Comparison of ENCODE assay signal across 21 mouse cellular contexts in genomic region chr17:83914603-83915002, GRCm38 (mm10).
A peak's percentile ranks its signal among the peaks of the same experiment; 100 is the strongest.
DNase-seq lines count a peak whose midpoint lies in the region; ATAC-seq and TF ChIP-seq lines count a peak whose summit lies in the region.
"Had no signal": no experiment of that assay in that cellular context is flagged by ENCODE, and none has a peak within 500 bp of the region (broad histone marks: within the 10 kb centered on the region; RNA-seq: fewer than 3 reads in every experiment).

No protein-coding gene starts in this region.

- WGBS in heart, adult 2 months, result 85% methylated on average over 1 of the region's 1 CpGs
- WGBS in embryonic facial prominence, embryonic 13.5 days, result 77% methylated on average over 1 of the region's 1 CpGs
- WGBS in limb, embryonic 13.5 days, result 86% methylated on average over 1 of the region's 1 CpGs
- WGBS in midbrain, embryonic 16.5 days, result 90% methylated on average over 1 of the region's 1 CpGs

- H3K4me2 ChIP-seq in embryonic facial prominence, embryonic 13.5 days, result no peak overlapping the region
- H3K4me2 ChIP-seq in limb, embryonic 13.5 days (replicated peaks), result no peak overlapping the region
- no peak overlapping the region for H3K4me2 ChIP-seq in midbrain, embryonic 16.5 days (ENCODE audit: low read length)
- H3K4me2 ChIP-seq: kidney, embryonic 15.5 days; lung, embryonic 15.5 days; midbrain, embryonic 12.5 days; neural tube, embryonic 12.5 days had no signal

- no peaks in the 10 kb centered on the region for H3K36me3 ChIP-seq in heart, adult 2 months (ENCODE audit: control insufficient read depth, insufficient read depth, low read length)
- no peaks in the 10 kb centered on the region for H3K36me3 ChIP-seq in embryonic facial prominence, embryonic 13.5 days
- no peaks in the 10 kb centered on the region for H3K36me3 ChIP-seq in limb, embryonic 13.5 days
- H3K36me3 ChIP-seq in midbrain, embryonic 16.5 days (ENCODE audit: control insufficient read depth, insufficient read depth, low read length), result no peaks in the 10 kb centered on the region
- H3K36me3 ChIP-seq: kidney, embryonic 15.5 days; lung, embryonic 15.5 days; midbrain, embryonic 12.5 days; neural tube, embryonic 12.5 days had no signal

- peak overlapping the region; percentile 20; the same call in 1 of the 2 replicates for H3K27ac ChIP-seq in heart, adult 2 months
- H3K27ac ChIP-seq in embryonic facial prominence, embryonic 13.5 days, result peak overlapping the region; percentile 95
- H3K27ac ChIP-seq in limb, embryonic 13.5 days, result peak overlapping the region; percentile 95
- no peak overlapping the region for H3K27ac ChIP-seq in midbrain, embryonic 16.5 days (ENCODE audit: low read length)
- H3K27ac ChIP-seq: liver, embryonic 14.5 days; midbrain, embryonic 12.5 days; neural tube, embryonic 12.5 days had no signal

- H3K27me3 ChIP-seq in heart, adult 2 months (ENCODE audit: control insufficient read depth, insufficient read depth, low read length), result no peaks in the 10 kb centered on the region
- H3K27me3 ChIP-seq in embryonic facial prominence, embryonic 13.5 days, result no peaks in the 10 kb centered on the region
- H3K27me3 ChIP-seq in limb, embryonic 13.5 days, result no peaks in the 10 kb centered on the region
- H3K27me3 ChIP-seq in midbrain, embryonic 16.5 days (ENCODE audit: control insufficient read depth, insufficient read depth, low read depth, low read length), result no peaks in the 10 kb centered on the region
- H3K27me3 ChIP-seq: kidney, embryonic 15.5 days; lung, embryonic 15.5 days; midbrain, embryonic 12.5 days; neural tube, embryonic 12.5 days had no signal

- TF ChIP-seq POLR2A in heart, adult 2 months (IDR thresholded peaks at IDR 0.05; ENCODE audit: insufficient read depth, low read depth, low read length), result no peak

- no peak for DNase-seq in heart, adult 2 months
- no peak for DNase-seq in heart, postnatal 10 days
- no peak for DNase-seq in right cerebral cortex, adult 2 months (ENCODE audit: low spot score in 2 of 2)
- DNase-seq in heart, postnatal 4 days, result no peak
- DNase-seq: adrenal gland, postnatal 36 days; cerebellum, adult 11-12 months; cerebellum, postnatal 36 days; heart, adult 18-20 months; lung, postnatal 4 days; right cerebral cortex, adult 18-20 months; thymus, postnatal 14 days had no signal

- no peak for TF ChIP-seq EP300 in heart, adult 2 months (IDR thresholded peaks at IDR 0.05; ENCODE audit: insufficient read depth, low read depth, low read length)

- H3K4me1 ChIP-seq in heart, adult 2 months (ENCODE audit: control insufficient read depth, insufficient read depth, low read length), result peaks cover 28% of the 10 kb centered on the region
- peaks cover 75% of the 10 kb centered on the region for H3K4me1 ChIP-seq in embryonic facial prominence, embryonic 13.5 days
- H3K4me1 ChIP-seq in limb, embryonic 13.5 days, result peaks cover 74% of the 10 kb centered on the region
- H3K4me1 ChIP-seq in midbrain, embryonic 16.5 days (ENCODE audit: control insufficient read depth, insufficient read depth, low read length), result no peaks in the 10 kb centered on the region

- no peaks in the 10 kb centered on the region for H3K9me3 ChIP-seq in embryonic facial prominence, embryonic 13.5 days
- H3K9me3 ChIP-seq in limb, embryonic 13.5 days, result no peaks in the 10 kb centered on the region
- H3K9me3 ChIP-seq in midbrain, embryonic 16.5 days (replicated peaks; ENCODE audit: control insufficient read depth, low read length, poor library complexity, severe bottlenecking), result no peaks in the 10 kb centered on the region
- H3K9me3 ChIP-seq: kidney, embryonic 15.5 days; lung, embryonic 15.5 days; midbrain, embryonic 12.5 days; neural tube, embryonic 12.5 days had no signal

- intact Hi-C loops in heart, adult 2 months (cut with DNase I), result no loop called here
- intact Hi-C loops in heart, postnatal 10 days (cut with DNase I), result no loop called here

- no peak overlapping the region for H3K4me3 ChIP-seq in heart, adult 2 months
- H3K4me3 ChIP-seq in embryonic facial prominence, embryonic 13.5 days, result no peak overlapping the region
- no peak overlapping the region for H3K4me3 ChIP-seq in limb, embryonic 13.5 days
- no peak overlapping the region for H3K4me3 ChIP-seq in midbrain, embryonic 16.5 days (ENCODE audit: low read depth, low read length)
- H3K4me3 ChIP-seq: kidney, embryonic 15.5 days; lung, embryonic 15.5 days; midbrain, embryonic 12.5 days; neural tube, embryonic 12.5 days had no signal

- no peaks in the 10 kb centered on the region for H3K79me2 ChIP-seq in heart, adult 2 months (replicated peaks; ENCODE audit: control insufficient read depth, insufficient read depth, low read length)

- no peak overlapping the region for H3K9ac ChIP-seq in heart, adult 2 months (ENCODE audit: low read depth, low read length)
- H3K9ac ChIP-seq in embryonic facial prominence, embryonic 13.5 days, result no peak overlapping the region
- no peak overlapping the region for H3K9ac ChIP-seq in limb, embryonic 13.5 days
- no peak overlapping the region for H3K9ac ChIP-seq in midbrain, embryonic 16.5 days (ENCODE audit: low read depth, low read length)
- H3K9ac ChIP-seq: kidney, embryonic 15.5 days; liver, embryonic 14.5 days; lung, embryonic 15.5 days; midbrain, embryonic 12.5 days; neural tube, embryonic 12.5 days had no signal

- no peak for ATAC-seq in embryonic facial prominence, embryonic 13.5 days (ENCODE audit: insufficient number of reproducible peaks, insufficient read depth, low FRiP score, low TSS enrichment, low read depth)
- no peak for ATAC-seq in limb, embryonic 13.5 days (ENCODE audit: low FRiP score, low read depth)
- ATAC-seq in midbrain, embryonic 16.5 days, result no peak
- ATAC-seq: hindbrain, embryonic 16.5 days; intestine, postnatal 0 days had no signal

- no peak for TF ChIP-seq CTCF in heart, adult 2 months (IDR thresholded peaks at IDR 0.05)
